Comparison of ENCODE assay signal across 7 mouse cellular contexts in the genomic region with DNA sequence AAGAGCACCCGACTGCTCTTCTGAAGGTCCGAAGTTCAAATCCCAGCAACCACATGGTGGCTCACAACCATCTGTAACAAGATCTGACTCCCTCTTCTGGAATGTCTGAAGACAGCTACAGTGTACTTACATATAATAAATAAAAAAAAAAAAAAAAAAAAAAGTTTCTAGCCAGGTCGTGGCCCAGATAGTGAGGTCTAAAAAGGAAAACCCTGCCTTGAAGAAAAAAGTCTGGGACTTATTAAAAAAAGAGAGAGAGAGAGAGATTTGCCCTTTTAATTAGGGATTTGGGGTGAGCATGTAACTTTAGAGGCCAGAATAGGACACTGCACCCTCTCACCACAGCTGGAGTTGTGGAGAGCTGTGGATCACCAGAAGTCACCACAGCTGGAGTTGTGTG. TPM values are rescaled to one million over a fixed set of nuclear protein-coding genes. Genes with fewer than 3 reads are reported as not detected.
"Had no signal": no experiment of that assay in that cellular context is flagged by ENCODE, and none has a peak within 500 bp of the region (broad histone marks: within the 10 kb centered on the region; RNA-seq: fewer than 3 reads in every experiment).

No protein-coding gene starts in this region.

RNA-seq across cellular contexts. Expression of gene Lctl, which starts 53.0 kb away (rescaled TPM):
- total RNA-seq: neutrophil, adult 5-6 weeks had no signal
- polyA plus RNA-seq: neural tube, embryonic 13.5 days; neural tube, embryonic 14.5 days; neural tube, embryonic 15.5 days; spleen, adult 2 months; stomach, embryonic 14.5 days; stomach, embryonic 15.5 days had no signal
